Mouse (Mus musculus) retina, postnatal 1 day (tissue): ENCODE data around the gene Polr3b.

Experiments used
- DNase-seq: peaks from one replicate; pipeline ENCODE4 v3.0.0-alpha.2; 2012

Gene Polr3b

GRCm38 (mm10) chr10:84621826-84622790, at the start of gene Polr3b:
Gene Polr3b (plus strand): TSS chr10:84622292.
- peak; percentile 96 for DNase-seq

DNA sequence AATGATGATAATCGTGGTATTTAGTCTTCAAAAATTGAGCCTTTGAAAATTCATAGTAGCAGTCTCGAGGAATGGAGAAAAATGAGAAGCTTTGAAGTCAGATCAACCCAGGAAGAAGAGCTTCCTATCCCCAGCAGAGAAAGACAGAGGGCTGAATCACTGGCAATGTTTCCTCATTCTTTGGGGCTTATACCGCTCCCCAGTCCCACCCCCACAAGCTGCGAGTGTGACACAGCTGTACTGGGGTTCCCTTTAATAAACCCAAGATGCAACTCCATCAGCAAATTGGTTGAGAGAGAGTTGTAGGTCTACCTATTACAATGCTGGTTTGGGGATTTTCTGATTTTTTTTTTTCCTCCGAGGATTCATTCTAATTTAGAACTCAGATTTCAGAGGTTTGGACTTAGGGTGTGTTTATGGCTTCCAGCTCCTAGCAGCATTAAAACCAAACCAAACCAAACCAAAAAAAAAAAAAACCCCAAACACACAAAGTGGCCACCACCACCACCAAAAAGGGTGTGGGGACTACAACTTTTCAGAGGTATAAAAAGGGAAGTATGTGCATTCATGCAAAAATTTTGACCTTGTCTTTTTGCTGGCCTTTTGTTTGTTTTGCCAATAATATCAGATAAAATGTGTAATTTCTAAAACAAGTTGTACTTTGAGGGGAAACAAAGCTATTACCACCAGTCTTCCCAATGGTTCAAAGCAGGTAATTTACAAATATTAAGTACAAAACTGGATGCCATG, 48.2 kb upstream of the Polr3b start:
- no peak for DNase-seq

DNA sequence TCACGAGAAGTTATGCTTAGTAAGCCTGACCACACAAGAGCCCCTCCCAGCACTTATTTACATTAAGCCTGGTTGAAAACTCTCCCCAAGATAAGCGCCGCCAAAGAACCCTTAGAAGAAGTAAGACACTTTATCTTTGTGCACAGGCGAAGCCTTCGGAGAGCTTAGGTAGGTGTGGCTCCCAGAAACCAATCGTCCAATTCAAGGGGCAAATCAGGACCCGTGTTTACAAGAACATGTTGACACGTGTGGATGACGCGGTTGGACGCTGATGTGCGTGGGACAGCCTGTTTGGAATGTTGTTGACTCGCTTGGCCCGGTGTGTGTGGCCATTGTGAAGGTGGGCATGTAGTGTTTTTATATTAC, 46.1 kb upstream of the Polr3b start:
- DNase-seq, result no peak

GRCm38 (mm10) chr10:84576395-84577070, 45.6 kb upstream of the Polr3b start, which contains the start of gene Tcp11l2:
Gene Tcp11l2 (plus strand): TSS chr10:84576626.
- peak; percentile 97 for DNase-seq

- peak; percentile 83 for DNase-seq
Observed at GRCm38 (mm10) chr10:84577071-84577727, 44.9 kb upstream of the Polr3b start.

DNA sequence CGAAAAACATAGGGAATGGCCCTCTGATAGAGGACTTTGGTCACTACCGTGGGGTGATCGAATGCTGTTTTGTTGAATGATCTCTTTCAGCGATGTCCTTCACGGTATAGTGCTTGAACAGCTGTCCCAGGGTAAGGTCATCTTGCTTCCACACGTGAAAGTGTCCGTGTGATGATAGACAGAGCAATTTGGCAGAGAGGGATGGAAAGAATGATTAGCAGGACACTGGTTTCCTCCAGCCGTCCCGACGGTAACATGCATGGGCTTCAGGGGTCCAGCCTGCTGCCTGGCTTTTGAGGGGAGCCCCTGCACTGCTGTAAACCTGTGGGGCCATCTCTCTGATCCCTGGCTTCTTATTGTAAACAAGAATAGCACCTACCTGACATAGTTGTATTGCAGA, 43.4 kb upstream of the Polr3b start:
- no peak for DNase-seq

- no peak for DNase-seq
Observed at GRCm38 (mm10) chr10:84579527-84579926, 42.6 kb upstream of the Polr3b start.

DNA sequence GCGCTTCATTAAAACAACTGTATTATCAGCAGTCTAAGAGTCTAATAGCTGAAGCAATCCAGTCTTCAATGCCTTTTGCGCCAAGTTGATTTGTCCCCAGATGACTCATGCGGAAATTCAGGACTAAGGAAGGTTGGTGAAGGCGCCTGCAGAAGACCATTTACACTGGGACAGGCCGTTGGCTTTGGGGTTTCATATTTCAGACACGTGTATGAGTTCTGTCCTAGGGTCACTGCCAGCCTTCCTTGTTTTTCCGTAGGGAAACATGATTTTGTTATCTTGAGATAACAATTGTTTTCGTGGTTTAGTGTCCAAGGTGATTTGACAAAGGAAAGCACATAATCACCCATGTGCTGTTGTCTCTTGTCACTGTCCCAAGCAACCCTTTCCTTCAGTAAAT, 40.9 kb upstream of the Polr3b start:
- no peak for DNase-seq

- DNase-seq, result peak; percentile 15
Observed at GRCm38 (mm10) chr10:84582236-84582635, 39.9 kb upstream of the Polr3b start.

DNA sequence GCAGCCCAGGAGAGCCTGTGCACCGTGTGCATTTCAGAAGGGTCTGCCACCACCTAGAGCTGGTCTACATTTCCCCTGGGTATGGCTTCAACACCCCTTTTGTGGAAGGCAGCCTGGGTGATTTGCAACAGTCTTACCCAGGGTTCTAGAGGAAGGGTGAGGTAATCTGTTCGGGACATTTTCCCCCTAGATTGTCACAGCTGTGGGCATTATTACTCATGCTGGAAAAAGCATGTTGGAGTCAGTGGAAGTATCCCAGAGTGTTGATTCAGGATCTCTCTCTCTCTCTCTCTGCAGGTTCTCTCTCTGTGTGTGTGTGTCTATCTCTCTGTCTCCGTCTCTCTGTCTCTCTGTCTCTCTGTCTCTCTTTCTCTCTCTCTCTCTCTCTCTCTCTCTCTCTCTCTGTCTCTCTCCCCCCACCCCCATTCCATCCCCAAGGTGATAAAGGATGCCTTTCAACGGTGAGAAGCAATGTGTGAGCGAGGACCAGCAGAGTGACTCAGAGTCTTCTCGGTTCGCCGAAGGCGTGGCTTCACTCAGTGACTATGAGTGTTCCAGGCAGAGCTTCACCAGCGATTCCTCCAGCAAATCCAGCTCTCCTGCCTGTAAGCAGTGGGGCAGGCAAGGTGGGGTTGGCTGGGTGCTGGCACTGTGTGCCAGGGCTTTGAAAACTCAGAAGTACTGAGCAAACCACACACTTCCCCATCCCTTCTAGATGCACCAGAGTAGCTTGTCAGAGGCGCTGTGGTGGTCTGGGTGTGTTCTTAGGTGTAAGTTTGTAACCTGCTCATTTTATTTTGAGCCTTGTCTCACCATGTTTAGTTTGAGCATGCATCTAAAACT, 37.4 kb upstream of the Polr3b start:
- DNase-seq, result no peak

DNA sequence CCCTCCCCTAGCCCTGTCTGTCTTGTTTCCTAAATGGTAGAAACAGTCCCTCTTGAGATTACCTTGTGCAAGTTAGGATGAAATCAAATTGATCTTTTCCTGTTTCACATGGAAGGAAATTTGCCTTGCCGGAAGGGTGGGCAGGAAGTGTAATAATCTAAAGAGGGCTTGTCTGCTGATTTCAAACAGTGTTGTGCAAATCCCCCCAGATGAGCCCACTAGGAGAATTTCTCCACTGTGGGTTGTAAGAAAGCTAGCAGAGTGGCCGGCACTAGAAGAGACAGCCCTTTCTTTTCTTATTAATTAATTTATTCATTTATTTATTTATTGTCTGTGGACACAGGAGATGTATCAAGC, 36.8 kb upstream of the Polr3b start:
- no peak for DNase-seq

DNA sequence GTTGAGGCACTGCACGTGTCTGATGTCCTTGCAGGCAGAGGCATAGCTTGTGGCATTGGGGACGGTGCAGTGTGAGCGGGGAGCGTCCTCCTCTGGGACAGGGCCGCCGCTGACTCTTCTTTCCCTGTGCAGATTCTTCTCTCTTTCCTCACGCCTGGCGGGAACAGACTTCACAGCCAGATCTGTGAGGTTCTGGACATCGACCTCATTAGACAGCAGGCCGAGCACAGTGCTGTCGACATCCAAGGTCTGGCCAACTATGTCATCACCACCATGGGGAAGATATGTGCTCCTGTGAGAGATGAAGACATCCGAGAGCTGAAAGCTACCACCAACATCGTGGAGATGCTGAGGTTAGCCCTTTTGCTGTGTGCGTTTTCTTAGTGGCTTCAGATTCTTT, 31.1 kb upstream of the Polr3b start:
- no peak for DNase-seq

DNA sequence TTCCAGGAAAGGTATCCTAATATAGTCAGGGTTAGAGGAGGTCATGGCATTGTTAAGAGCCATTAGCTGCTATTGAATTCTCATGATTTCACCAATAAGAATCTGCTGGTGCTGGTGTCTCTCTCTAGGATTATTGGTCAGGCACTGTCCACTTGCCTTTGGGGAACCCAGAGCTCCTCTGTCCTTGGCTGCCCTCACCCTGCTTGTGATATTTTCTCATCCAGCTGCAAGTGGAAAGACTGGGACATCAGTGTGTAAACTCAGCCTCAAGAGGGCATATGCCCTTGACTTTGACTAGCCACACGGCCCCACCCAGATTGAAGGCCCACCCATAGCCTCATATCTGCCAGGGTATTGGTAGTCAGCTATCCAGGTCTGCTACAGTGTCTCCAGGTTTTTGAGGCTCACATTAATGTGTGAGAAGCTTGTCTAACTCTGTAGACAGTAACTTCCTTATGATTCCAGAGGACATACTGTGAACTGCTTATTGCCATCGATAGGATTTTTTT, 30.4 kb upstream of the Polr3b start:
- DNase-seq, result no peak

- DNase-seq, result no peak
Observed at GRCm38 (mm10) chr10:84592745-84593144, 29.3 kb upstream of the Polr3b start.

DNA sequence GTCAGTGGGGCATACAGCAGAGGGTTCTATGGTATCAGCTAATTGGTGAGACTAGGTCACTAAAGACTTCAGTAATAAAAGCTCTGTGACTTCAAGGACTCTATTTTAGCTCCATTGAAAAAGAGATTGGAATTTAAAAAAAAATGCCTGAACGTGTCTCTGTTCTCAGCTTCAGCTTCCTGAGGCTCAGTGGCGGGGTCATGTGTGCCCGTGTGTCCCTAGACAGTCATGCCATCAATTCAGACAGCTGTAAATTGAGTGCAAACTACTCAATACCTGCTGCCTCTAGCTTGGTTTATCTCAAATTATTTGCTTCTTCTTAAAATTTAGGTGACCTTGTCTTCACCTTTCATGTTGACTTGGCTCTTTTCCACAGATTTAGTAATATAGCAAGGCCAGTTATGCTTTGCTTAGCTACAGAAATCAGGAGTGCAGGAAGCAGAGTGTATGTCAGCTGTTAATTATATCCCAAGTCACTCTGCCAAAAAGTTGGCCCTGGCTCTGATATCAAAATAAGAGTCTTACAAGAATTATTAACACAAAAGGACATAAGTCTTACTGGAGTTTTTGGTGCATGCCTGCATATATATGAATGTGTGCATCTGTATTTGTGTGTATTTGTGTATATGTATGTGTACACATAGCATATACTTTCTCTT, 24.8 kb upstream of the Polr3b start:
- DNase-seq, result no peak

GRCm38 (mm10) chr10:84598172-84598571, 23.9 kb upstream of the Polr3b start:
- no peak for DNase-seq

DNA sequence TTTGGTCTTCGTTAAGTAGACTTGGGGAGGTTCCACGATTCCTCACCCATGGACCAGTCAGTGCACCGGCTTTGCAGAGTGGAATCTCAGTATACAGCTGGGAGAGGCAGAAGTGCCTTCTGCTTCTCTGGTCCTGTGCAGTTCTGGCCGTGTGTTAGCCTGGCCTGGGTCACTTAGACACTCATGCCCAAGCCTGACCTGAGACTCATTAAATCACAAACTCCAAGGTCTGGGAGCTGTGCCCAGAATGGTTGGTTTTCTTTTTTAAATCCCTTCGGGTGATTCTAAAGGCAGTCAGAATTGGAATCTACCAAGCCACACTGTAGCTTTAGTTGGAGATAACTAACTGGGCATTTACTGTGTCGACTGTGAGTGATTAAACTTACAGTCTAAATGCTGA, 22.0 kb upstream of the Polr3b start:
- no peak for DNase-seq

DNA sequence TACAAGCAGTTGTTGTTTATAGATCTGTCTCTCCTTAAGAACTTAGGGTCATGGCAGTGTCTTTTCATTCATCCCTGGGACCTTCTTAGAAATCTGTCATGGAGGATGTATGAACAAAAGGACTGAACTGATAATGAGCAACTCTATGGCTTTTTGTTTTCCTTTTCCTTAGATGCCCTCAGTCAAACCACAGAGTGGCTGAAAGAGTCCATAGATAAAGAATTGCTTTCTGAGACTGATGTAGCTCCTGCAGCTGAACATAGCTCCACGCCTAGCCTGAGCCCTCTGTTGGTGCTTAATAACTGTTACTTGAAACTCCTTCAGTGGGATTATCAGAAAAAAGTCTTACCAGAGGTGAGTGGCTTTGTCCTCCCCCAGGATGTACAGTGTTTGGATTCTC, 17.8 kb upstream of the Polr3b start:
- DNase-seq, result no peak

DNA sequence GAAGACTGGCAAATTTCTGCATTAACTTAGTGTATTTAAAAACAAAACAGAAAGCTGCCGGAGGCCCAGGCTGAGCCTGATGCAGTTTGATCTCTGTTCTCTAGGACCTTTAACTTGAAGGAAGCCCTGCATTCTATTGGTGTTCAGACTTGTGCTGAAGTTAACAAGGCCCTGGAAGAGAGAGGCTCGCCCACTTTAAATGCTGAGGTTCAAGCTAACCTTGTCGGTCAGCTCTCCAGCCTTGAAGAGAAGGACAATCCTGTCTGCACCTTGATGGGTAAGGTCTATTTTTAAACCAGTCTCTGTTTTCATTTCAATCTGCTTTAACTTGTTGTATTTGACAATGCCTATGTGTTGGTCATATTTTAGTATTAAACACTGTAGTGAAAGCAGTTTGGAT, 13.7 kb upstream of the Polr3b start:
- no peak for DNase-seq

GRCm38 (mm10) chr10:84610324-84610723, 11.8 kb upstream of the Polr3b start:
- DNase-seq, result no peak

GRCm38 (mm10) chr10:84610783-84611182, 11.3 kb upstream of the Polr3b start:
- no peak for DNase-seq
